Mouse (Mus musculus) urinary bladder, postnatal 14 days (tissue): ENCODE results near the gene Elovl1.

Experiments
- DNase-seq: peaks from one replicate; pipeline ENCODE4 v3.0.0; 2021; ENCODE audit warnings: low spot score

The Elovl1 gene

GRCm38 (mm10) chr4:118429215-118429895, 1.5 kb downstream of the Elovl1 start:
- peak; percentile 76 for DNase-seq

- no peak for DNase-seq
Measured at GRCm38 (mm10) chr4:118432332-118432731, 4.4 kb downstream of the Elovl1 start.

GRCm38 (mm10) chr4:118436820-118437603, 9.1 kb downstream of the Elovl1 start, which contains the start of gene Cdc20:
Gene Cdc20, minus strand, starts transcription at chr4:118437352.
- DNase-seq = peak; percentile 92

GRCm38 (mm10) chr4:118437829-118438253, 9.9 kb downstream of the Elovl1 start:
- DNase-seq = no peak

- DNase-seq = no peak
Measured at GRCm38 (mm10) chr4:118445088-118445487, 17.2 kb downstream of the Elovl1 start.

GRCm38 (mm10) chr4:118445781-118446414, 18.0 kb downstream of the Elovl1 start:
- peak; percentile 58 for DNase-seq

- no peak for DNase-seq
Measured at GRCm38 (mm10) chr4:118446415-118447153, 18.7 kb downstream of the Elovl1 start.

- DNase-seq = no peak
Measured at GRCm38 (mm10) chr4:118457345-118457975, 29.6 kb downstream of the Elovl1 start, which contains the start of gene Mpl. Gene Mpl, minus strand, starts transcription at chr4:118457513.

- DNase-seq = no peak
Measured at GRCm38 (mm10) chr4:118464956-118465355, 37.1 kb downstream of the Elovl1 start.

GRCm38 (mm10) chr4:118465697-118466163, 37.8 kb downstream of the Elovl1 start:
- DNase-seq = no peak

GRCm38 (mm10) chr4:118471281-118471680, 43.4 kb downstream of the Elovl1 start:
- no peak for DNase-seq

GRCm38 (mm10) chr4:118472687-118473086, 44.8 kb downstream of the Elovl1 start:
- DNase-seq = no peak

- DNase-seq = no peak
Measured at GRCm38 (mm10) chr4:118476773-118477530, 49.1 kb downstream of the Elovl1 start.
